Mouse (Mus musculus): Measurements from ENCODE around the gene Mettl11b.
"Not testable (repeated sequence)": the region's sequence is repeated elsewhere in the genome, so short reads cannot be mapped to it uniquely, and the experiment has no call there.

The Mettl11b gene

DNA sequence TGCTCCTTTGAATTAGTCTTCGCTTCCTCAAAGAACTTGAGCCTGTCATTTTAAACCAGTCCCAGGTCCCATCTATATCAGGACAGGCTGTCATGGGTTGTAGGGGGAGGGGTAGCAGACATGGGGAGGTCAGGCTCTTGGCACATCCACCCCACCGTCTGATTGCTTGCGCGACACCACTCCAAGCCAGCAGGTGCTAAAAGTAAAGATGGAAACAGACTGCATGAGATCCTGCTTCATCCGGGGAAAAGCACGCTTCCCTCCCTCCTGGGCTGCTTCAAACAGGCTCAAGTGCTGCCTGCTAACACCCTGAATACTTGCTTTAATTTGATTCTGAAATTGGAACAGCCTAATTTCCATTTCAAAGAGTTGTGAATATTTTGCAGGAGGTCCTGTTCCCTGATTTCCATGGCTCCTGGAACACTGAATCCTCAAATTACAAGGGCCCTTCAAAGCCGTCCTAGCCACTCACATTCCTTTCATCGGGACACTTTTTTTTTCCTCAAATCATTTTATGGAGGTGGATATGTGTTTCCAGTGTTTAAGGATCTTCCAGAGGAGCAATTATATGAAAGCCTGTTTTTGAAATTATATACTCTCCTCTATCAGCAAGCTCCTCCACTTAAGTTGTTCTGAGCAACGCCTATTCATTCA, at the start of gene Mettl11b:
TSS of gene Mettl11b (minus strand) at position 127 of the 654 bp plus-strand sequence.
- DNase-seq (ENCODE audit: low spot score in 2 of 2) = no peak

DNA sequence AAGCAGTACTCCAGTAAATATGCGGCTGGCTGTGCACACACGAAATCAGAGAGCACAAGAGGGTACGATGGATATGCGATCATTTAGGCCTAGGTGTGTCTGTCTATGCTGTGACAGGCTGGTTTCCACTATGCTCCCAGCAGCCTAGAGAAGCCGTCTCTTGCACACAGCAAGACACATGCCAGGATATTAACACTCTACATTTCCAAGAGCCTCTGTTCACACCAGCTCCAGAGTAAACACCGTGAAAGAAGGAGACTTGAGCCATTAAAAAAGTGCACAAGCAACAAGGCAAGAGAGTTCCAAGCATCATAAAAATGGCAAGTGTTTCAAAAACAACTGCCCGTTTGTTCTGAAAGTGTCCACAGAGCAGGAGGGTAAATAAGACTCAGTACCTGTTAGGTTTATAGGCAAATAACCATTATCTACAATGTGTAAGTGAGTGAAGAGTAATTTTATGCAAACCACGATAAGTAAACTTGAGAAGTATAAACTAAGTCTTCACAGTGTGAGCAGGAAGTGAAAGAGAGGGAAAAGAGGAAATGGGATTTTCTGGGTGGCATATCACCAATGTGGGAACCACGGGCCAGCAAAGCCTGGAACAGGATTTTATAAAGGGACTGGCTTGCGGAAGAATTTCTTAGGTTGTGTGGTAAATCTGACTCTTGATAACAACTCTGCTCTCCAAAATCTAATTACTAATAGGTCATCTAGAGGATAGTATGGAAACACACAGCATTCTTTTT, 32.6 kb upstream of the Mettl11b start:
- no peak for DNase-seq (ENCODE audit: low spot score in 2 of 2)

DNA sequence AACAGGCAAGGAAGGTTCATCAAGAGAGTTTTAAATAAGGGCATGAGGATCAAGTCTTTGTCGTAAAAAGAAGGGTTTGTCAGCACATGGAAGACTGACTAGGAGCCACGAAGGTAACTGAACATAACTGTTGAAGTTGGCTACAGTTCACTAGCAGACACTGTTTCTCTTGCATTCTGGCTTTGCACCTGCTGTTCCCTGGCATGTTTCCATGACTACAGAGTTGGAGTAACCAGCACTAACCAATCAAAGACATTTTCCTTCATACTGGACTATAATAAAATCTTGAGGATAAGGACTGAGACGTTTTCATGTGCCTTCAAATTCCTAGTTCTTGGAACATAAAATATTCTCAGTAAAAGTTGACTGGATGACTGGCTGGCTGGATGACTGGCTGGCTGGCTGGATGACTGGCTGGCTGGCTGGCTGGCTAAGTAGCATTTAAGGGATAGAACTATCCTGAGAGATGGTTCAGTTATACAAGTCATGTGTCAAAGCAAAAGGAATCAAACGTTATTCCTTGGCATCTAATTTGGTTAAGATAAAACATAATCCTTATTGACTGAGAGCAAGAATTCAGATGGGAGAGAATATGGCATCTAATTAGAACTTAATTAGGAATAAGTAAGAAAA, 26.4 kb upstream of the Mettl11b start:
- no peak for DNase-seq (ENCODE audit: low spot score in 2 of 2)

DNA sequence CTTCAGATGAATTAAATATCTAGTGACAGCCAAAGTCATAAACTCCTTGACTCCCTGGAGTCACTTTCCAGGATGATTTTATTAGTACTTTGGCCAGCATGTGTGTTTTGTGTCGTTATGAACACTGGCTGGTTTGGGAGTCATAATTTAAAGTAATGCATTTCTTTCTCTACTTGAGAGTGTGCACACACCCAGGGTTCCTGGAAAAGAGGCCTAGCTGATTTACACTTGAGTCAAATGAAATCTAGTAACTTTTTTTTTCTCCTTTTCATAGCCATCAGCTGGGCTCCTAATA, 12.2 kb upstream of the Mettl11b start:
- DNase-seq (ENCODE audit: low spot score in 2 of 2) = no peak

DNA sequence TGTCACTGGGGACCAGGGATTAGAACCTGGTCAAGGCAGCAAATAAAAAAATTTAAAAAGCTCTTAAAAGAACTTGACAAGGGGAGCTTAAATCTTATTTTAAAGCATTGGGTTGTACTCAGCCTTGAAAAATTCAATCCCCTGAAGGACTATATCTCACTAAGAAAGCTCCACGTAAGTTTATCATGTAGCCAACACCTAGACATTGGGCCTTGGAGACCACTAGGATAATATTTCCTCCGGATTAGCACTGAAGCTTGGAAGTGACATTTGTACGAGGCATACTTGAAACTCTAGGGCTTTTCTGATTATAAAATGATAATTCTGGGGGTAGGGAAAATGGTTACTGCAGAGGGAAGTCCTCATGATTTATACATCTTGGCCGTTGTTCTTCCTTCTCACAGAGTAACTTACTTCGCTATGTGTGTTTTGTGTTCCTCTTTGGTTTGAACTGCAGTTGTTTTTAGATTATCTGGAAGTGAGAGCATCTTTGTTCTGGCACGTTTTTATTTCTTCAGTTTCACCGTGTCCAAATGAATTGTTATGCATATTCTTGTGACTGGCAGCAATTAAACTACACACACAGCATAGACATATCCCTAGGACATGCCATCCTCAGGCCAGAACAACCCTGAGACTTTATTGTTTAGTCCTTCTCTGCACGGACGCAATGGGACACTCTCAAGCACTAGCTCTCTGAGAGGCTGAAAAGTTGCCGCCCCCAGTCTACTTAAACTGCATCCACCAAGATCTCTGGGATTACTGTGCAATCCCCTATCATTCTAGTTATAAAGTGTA, 11.6 kb upstream of the Mettl11b start:
- no peak for DNase-seq (ENCODE audit: low spot score in 2 of 2)

DNA sequence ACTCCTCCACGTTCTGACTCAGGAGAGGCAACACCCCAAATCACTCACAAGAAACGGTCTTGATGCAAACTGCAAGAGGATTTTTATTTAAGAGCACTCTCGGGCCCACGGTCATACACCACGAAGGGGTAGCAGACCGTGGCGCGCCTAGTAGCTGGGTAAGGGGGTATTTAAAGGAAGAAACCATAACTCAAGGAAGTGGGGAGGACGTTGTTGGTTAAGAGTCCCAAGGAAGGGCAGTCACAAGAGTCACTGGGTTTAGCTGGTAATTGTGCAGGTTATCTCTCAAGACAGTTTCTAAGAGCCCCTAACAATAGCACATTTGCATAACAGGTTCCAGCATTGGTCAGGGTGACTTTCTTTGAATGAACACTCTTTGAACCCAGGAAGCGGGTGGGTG, 6.1 kb upstream of the Mettl11b start:
- not testable (repeated sequence) for DNase-seq (ENCODE audit: low spot score in 2 of 2)

DNA sequence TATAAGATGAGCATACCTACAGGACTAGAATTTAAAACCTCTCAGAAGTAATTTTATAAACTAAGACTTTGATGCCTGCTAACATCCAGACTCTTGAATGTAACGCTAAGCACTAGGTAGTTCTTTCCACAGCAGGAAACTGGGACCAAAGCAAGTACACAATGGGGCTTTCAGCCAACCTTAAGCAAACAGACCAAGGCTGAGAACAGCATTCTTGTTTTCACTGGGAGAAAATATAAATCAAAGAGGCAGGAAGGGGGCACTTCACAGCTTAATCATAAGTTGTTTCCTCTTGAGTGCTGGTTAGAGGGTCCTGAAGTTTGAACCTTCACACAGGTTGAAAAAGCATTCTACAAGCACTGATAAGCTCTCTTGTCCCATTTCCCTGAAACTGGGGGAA, 1.1 kb downstream of the Mettl11b start:
- DNase-seq (ENCODE audit: low spot score in 2 of 2) = no peak

DNA sequence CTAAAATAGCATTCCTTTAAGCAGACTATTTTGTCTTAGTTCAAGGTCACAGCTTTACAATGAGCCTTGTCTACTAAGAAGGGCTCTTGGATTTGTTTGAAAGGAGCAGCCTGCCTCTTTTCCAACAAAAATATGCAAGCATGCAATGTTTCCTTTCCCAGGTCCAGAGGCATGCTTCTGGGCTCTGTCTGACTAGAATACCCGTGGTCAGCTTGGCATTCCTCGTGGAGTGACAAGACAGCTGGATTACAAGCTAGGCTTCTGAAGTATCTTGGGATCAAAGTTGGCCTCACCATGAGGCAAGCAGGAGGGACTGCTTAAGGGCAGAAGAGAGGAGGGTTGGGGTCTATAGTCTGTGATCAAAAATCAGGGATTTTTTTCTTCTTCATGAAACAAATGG, 16.4 kb downstream of the Mettl11b start:
- no peak for DNase-seq (ENCODE audit: low spot score in 2 of 2)

DNA sequence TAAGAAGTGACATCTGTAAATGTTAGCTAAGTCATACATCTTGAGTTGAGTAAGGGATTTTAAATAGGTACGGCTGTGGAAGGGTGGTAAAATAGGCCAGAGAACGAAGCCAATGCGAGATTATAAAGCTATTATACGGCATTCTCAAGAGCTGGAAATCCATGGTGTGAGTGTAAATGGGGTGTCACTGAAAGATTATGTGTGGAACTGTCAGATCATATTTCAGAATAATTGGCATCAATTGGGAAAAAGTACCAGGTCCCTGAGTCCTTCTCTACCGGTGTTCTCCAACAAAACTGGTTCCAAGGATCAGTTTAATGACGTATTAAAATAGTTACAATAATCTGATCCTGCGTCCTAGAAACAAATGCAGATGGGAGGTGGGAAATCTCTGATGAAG, 24.5 kb downstream of the Mettl11b start:
- no peak for DNase-seq (ENCODE audit: low spot score in 2 of 2)

DNA sequence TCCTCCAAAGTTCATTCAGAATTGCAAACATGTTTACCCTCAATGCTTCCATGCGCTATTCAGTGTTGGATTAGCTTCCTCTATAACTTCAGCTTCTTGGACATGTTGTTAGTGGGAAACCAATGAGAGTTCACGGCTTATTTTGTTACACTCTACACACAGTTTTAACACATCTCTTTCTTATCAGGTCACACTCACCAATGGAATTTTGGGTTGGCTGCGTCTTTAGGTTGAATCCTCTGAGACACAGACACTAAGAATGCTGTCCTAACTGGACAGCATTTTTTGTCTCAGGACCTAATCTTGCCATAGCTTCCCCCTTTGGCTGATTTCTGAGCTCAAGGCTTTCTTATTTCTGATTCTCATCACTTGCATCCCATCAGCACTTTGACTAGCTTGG, 25.3 kb downstream of the Mettl11b start:
- no peak for DNase-seq (ENCODE audit: low spot score in 2 of 2)

DNA sequence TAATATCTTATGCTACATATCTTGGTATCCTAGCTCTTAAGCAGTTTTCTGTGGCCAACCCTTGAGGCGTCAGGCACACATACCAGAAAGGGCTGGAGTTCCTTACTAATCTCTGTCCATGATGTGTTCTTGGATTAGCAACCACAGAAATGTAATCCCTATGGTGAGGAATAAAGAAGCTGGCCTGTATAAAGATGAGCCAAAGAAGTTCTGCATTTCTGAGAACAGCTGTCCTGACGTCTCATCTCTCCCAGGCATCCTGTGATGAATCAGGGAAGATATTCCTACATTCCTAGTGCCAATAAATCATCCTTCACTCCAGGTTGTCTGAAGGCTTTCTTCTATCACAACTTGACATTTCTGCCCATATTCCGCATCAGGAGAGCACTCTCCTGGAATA, 33.2 kb downstream of the Mettl11b start:
- no peak for DNase-seq (ENCODE audit: low spot score in 2 of 2)

DNA sequence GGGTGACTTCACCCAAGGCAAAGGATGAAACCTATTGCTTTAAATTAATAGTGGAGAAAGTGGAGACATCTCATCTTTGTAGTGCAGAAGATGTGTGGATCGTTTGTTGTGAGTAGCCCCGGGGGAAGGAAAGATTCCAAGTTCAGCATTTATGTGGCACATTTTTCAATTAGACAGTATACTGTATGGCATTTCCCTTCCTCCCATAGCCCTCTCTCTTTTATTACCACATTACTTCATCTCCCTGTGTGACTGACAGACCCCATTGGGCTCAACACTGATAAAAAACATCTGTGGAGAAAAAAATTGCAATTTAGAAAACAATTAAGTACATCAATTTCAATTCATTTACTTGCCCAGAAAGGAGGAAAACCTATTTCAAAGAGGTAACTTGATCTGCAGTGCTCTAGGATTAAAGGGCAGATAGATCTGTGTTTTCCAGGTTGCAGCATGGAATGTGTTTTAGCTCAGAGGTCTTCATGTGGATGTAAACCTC, 42.0 kb downstream of the Mettl11b start:
- no peak for DNase-seq (ENCODE audit: low spot score in 2 of 2)

DNA sequence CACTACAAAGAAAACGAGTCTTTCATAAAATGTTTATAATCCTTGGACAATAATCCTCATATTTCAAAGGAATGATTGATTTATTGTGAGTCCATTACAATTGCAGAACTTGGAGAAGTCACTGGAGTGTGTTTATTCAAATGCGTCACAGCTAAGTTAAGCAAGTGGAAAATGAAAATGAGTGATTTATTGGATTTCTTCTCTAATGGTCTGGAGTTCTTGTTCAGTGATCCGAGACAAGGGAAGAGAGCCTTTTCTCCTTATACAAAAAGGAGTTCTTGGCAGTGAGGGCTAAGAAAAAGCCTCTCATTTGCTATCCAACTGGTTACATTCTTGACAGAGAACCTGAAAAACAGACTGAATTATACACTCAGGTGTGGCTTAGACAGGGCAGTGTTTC, 42.9 kb downstream of the Mettl11b start:
- DNase-seq (ENCODE audit: low spot score in 2 of 2) = no peak

DNA sequence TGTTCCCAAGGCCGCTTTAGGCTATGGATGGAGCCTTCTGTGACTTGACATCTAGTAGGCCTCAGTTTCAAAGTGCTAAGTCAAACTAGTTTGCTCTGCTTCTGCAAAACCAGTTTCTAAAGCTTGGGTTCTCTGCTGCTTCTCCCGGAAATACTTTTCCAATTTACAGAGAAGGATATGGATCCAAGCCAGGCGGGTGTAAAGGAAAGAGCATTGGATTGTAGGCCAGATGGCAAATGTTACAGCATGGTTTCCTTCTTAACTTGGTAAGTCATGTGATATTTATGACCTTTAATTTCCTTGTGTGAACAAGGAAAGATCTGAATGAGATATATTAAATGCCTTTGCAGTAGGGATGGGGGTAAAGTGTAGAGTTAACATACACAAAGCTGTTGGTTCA, 52.2 kb downstream of the Mettl11b start:
- DNase-seq (ENCODE audit: low spot score in 2 of 2) = no peak

DNA sequence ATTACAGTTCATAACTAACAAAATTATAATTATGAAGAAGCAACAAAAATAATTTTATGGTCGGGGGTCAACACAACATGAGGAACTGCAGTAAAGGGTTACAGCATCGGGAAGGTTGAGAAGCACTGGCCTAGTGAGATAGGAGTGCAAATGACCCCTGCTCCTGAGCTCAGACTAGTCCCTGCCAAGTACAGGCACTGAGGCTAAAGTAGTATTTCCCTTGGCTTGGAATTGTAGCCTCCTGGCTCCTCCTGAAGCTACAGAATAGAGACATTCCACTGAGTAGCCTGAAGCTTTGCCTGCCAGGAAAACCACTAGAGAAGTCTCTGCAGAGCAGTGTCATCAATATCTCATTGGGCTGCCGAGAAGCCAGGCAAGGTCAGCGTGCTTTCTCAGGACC, 53.7 kb downstream of the Mettl11b start:
- no peak for DNase-seq (ENCODE audit: low spot score in 2 of 2)

DNA sequence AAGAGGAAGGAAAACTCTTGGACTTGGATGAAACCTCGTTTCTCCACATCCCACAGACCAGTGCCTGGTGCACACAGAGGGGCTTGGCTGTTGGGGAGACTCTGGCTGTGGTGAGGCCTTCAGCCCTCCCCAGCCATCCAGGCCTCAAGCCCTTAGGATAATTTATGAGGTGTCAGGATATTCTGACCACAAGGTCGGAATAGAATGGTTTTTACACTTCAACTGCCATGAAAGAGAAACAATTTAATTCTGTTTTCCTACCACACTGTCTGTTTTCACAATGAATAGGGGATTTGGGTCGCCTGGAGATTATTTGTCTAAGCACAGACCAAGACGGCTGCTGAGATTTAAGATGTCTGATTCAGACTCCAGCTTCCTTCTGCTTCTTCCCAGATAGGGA, 54.3 kb downstream of the Mettl11b start:
- DNase-seq (ENCODE audit: low spot score in 2 of 2) = no peak

DNA sequence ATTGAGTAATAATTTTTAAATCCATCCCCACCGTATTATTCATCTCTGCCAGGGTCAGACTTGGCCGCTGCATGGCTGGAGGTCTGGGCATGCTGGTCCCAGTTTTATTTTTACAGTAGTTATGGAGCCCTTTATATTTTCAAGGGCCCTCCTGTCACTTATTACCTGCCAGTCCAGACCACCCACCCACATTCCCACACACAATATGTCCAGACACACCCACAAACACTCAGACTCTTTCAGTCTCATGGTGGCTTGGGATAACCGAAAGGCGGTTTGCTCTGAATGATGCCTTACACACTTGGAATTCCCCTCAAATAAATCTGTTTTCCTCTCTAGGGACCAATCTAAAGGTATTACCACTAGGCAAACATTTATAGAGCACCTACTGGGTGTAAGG, 55.1 kb downstream of the Mettl11b start:
- no peak for DNase-seq (ENCODE audit: low spot score in 2 of 2)

DNA sequence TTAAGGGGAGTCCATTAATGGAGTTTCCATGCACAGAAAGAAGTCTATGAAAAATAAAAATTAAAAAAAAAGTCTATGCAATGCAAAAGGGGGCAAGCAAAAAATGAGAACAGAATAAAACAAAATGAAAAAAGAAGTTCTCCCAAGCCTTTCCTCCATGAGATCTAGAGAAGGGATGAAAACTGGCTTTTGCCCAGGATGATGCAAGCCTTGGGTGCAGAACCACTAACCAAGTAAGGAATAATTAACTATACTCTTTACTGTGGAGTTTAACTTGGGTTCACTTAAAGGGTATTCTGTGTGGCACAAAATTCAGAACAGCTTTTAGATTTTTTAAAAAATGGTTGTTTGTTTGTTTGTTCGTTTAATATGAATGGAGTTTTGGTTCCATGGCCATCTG, 62.6 kb downstream of the Mettl11b start:
- DNase-seq (ENCODE audit: low spot score in 2 of 2) = no peak

DNA sequence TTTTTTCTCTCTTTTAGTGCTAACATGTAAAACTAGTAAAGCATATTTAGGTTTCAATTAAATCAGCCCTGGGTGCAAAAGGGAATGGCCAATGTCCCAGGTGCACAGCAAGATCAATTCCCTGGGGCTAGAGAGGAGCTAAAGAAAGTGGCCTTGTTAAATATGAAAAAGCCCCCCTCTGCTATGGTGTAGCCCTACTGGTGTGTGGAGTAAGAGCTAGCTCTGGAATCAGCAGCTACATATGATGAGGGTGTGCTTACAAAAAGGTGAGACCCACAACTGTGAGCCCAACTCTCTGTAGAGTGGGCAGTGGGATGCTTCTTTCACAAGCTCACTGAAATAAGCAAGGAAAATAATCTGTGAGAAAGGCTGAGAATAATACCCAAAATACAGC, 66.5 kb downstream of the Mettl11b start:
- DNase-seq (ENCODE audit: low spot score in 2 of 2) = no peak

DNA sequence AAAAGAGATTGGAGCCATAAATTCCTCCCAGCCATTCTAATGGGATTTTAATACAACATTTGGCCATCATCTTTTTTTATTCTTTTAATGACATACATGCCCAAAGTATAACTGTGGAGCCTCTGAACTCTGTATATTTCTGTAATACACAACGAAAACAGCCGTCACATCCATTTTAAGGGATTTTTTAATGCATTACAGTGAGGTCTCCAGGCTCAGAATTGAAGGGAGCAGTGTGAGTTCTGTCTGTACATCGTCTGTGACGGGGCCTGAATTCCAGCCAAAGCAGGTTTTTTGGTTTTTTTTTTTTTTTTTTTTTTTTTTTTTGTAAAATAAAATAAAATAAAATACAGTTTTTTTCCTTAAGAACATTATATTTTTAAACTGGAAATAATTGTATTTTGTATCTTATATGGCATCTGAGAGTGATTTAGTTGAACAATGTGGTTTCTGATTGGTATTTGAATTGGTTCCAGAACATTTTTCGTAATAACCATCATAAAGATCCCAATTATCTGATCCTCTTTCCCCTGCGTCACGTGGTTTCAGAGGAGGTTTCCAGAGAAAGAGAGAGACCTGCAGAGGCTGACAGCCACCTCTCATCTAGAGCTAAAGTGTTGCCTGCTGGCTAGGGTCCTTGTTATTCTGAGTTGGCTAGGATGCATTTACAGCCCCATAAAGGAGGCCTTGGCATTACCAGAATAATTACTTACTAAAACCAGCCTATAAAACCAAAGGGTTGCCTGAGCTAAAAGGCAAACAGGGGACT, 67.1 kb downstream of the Mettl11b start:
- no peak for DNase-seq (ENCODE audit: low spot score in 2 of 2)

DNA sequence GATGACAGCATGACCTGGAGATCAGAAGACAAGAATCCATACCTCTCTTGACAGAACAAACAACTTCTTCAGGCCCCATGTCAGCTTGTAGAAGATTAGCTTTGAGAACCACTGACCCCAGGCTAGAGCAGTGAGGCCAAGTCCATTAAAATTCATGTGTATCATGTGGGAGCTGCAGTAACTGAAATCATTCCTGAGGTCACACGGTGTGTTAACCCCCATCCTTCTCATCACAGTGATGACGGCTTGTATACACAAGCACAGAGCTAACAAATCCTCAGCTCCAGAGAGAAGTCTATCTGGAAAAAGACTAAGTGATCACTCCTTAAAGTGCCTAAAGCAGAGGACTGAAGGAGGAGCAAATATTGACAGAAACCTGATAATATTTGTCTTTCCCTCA, 68.0 kb downstream of the Mettl11b start:
- no peak for DNase-seq (ENCODE audit: low spot score in 2 of 2)

DNA sequence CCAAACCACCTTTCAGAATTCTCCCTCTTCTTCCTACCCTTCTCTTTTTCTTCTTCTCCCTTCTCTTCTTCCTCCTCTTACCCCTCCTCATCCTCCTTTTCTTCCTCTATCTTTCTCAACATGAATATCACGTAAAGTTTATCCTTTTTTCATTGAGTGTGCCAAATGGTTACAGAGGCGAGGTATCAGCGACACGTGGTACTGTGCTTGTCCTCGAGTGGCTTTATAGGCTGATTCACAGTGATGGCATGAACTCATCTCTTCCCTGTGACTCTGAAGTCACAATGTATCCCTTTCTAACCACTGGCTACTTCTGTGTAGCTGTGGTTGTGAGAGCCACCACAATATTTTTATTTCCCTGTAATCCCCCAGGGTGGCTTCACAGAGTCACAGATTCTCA, 68.6 kb downstream of the Mettl11b start:
- no peak for DNase-seq (ENCODE audit: low spot score in 2 of 2)
